Comparison of ENCODE assay signal across 9 mouse cellular contexts in the genomic region with DNA sequence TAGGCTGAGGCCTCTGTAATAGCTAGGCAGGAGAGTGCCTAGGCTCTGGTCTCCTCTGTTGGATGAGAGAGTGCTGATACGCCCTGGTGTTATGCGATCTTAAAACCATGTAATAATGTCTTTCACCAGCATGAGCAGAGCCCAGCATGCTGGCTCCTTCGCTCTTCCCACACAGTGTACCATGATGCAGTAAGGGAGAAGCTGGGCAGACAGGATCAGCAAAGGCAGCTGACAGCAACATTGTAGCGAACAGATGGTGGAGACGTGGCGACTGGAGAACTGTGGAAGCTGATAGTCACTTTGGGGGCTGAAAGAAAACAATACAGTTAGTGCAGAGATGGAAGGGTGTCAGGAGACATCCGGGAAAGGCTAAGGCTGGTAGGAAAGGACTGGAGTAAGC.
A peak's percentile ranks its signal among the peaks of the same experiment; 100 is the strongest.
DNase-seq lines count a peak whose midpoint lies in the region; ATAC-seq and TF ChIP-seq lines count a peak whose summit lies in the region.
"Had no signal": no experiment of that assay in that cellular context is flagged by ENCODE, and none has a peak within 500 bp of the region (broad histone marks: within the 10 kb centered on the region; RNA-seq: fewer than 3 reads in every experiment).

No protein-coding gene starts in this region.

- H3K27ac ChIP-seq in embryonic facial prominence, embryonic 14.5 days (replicated peaks; ENCODE audit: low read depth, low read length), result peak overlapping the region; percentile 54
- peak overlapping the region; percentile 67 for H3K27ac ChIP-seq in olfactory bulb, adult 2 months (ENCODE audit: insufficient read depth, low read depth, low read length)

- TF ChIP-seq POLR2A in olfactory bulb, adult 2 months (IDR thresholded peaks at IDR 0.05; ENCODE audit: insufficient read depth, low read depth, low read length), result no peak

- H3K4me2 ChIP-seq in embryonic facial prominence, embryonic 14.5 days (ENCODE audit: low read depth, low read length), result peak overlapping the region; percentile 5; the same call in 1 of the 2 replicates

- intact Hi-C loops in heart, postnatal 10 days (cut with DNase I), result no loop called here

- peaks cover 20% of the 10 kb centered on the region; the same call in 1 of the 2 replicates for H3K4me1 ChIP-seq in embryonic facial prominence, embryonic 14.5 days (ENCODE audit: control insufficient read depth, insufficient read depth, low read length)
- peaks cover 24% of the 10 kb centered on the region for H3K4me1 ChIP-seq in olfactory bulb, adult 2 months (ENCODE audit: control insufficient read depth, insufficient read depth, low read length)

- no peaks in the 10 kb centered on the region for H3K9me3 ChIP-seq in embryonic facial prominence, embryonic 14.5 days (ENCODE audit: control insufficient read depth, low read length)

- no peak for TF ChIP-seq CTCF in olfactory bulb, adult 2 months (IDR thresholded peaks at IDR 0.05; ENCODE audit: insufficient read depth, low read depth, low read length)

- H3K9ac ChIP-seq in embryonic facial prominence, embryonic 14.5 days (ENCODE audit: low read depth, low read length), result no peak overlapping the region

- 35% methylated on average over 7 of the region's 7 CpGs for WGBS in embryonic facial prominence, embryonic 14.5 days
- 42% methylated on average over 7 of the region's 7 CpGs for WGBS in olfactory bulb, adult 2 months

- ATAC-seq in embryonic facial prominence, embryonic 14.5 days (ENCODE audit: low read depth), result peak; percentile 93

- H3K27me3 ChIP-seq in embryonic facial prominence, embryonic 14.5 days (replicated peaks; ENCODE audit: control insufficient read depth, insufficient read depth, low read length), result no peaks in the 10 kb centered on the region

- H3K36me3 ChIP-seq in embryonic facial prominence, embryonic 14.5 days (ENCODE audit: control insufficient read depth, insufficient read depth, low read length), result no peaks in the 10 kb centered on the region

- DNase-seq in heart, postnatal 10 days, result peak; percentile 50 to 59
- no peak for DNase-seq in heart, adult 8-10 months (ENCODE audit: low spot score)
- peak; percentile 84 for DNase-seq in embryonic facial prominence, embryonic 14.5 days (ENCODE audit: low spot score)
- peak; percentile 65 for DNase-seq in layer of hippocampus, adult 9-10 months (ENCODE audit: low spot score)
- DNase-seq in urinary bladder, postnatal 10 days (ENCODE audit: low spot score), result no peak
- DNase-seq in urinary bladder, adult 2 months (ENCODE audit: low spot score), result no peak
- no peak for DNase-seq in spleen, postnatal 36 days (ENCODE audit: low spot score in 2 of 2)
- DNase-seq: kidney, adult 18-20 months had no signal

- no peak overlapping the region for H3K4me3 ChIP-seq in embryonic facial prominence, embryonic 14.5 days (ENCODE audit: low read depth, low read length)
- no peak overlapping the region for H3K4me3 ChIP-seq in olfactory bulb, adult 2 months (ENCODE audit: insufficient read depth, low read depth, low read length)

Comparison
In these comparisons a context has a peak if more than half of its experiments do, and no peak if none do; other contexts are left out.
1. DNase-seq: peak in heart, postnatal 10 days (2 of 2), embryonic facial prominence, embryonic 14.5 days (single experiment) and layer of hippocampus, adult 9-10 months (single experiment); none in heart, adult 8-10 months (single experiment), urinary bladder, postnatal 10 days (single experiment), urinary bladder, adult 2 months (single experiment) and spleen, postnatal 36 days (0 of 2).